Mouse (Mus musculus) myocyte (in vitro differentiated cells): Measurements from ENCODE around the gene Dynll1.

Source experiments
- CEBPB ChIP-seq: IDR thresholded peaks from 2 replicates; pipeline ENCODE4 v1.6.1; 2011; ENCODE audit warnings: mild to moderate bottlenecking, moderate library complexity; ENCODE audit not compliant: poor library complexity, insufficient read depth, severe bottlenecking
- E2F4 ChIP-seq: IDR thresholded peaks from one replicate; pipeline ENCODE4 v1.6.1; 2011; ENCODE audit warnings: mild to moderate bottlenecking, control low read depth, moderate library complexity; ENCODE audit not compliant: insufficient read depth
- MAX ChIP-seq: IDR thresholded peaks from one replicate; pipeline ENCODE4 v1.6.1; 2011; ENCODE audit warnings: low read depth, mild to moderate bottlenecking, control low read depth
- MYOD1 ChIP-seq, 3 experiments: IDR thresholded peaks; one replicate each; pipeline ENCODE4 v1.6.1; 2011; ENCODE audit warnings: control low read depth in 2 of 3, low read depth in 2 of 3, mild to moderate bottlenecking in 2 of 3, moderate library complexity in 1 of 3; ENCODE audit not compliant: insufficient read length in 2 of 3, control insufficient read depth in 1 of 3
- MYOG ChIP-seq, 3 experiments: IDR thresholded peaks; one replicate each; pipeline ENCODE4 v1.6.1; 2011; ENCODE audit warnings: control low read depth in 2 of 3, low read depth in 2 of 3, mild to moderate bottlenecking in 2 of 3; ENCODE audit not compliant: insufficient read length in 2 of 3, control insufficient read depth in 1 of 3, insufficient read depth in 1 of 3
- POLR2A ChIP-seq: IDR thresholded peaks from one replicate; pipeline ENCODE4 v1.6.1; 2011; ENCODE audit warnings: low read depth, mild to moderate bottlenecking, control low read depth, moderate library complexity; ENCODE audit not compliant: insufficient read length
- POLR2AphosphoS2 ChIP-seq: IDR thresholded peaks from one replicate; pipeline ENCODE4 v1.6.1; 2011; ENCODE audit warnings: low read depth, control low read depth; ENCODE audit not compliant: insufficient read length
- REST ChIP-seq: IDR thresholded peaks from one replicate; pipeline ENCODE4 v1.6.1; 2011; ENCODE audit warnings: mild to moderate bottlenecking, control low read depth, moderate library complexity; ENCODE audit not compliant: insufficient read depth, insufficient read length
- SRF ChIP-seq: IDR thresholded peaks from one replicate; pipeline ENCODE4 v1.6.1; 2011; ENCODE audit warnings: low read depth; ENCODE audit not compliant: control insufficient read depth, insufficient read length
- TCF12 ChIP-seq: IDR thresholded peaks from one replicate; pipeline ENCODE4 v1.6.1; 2011; ENCODE audit warnings: mild to moderate bottlenecking, control low read depth; ENCODE audit not compliant: poor library complexity, insufficient read depth, severe bottlenecking
- USF1 ChIP-seq: IDR thresholded peaks from one replicate; pipeline ENCODE4 v1.6.1; 2011; ENCODE audit warnings: low read depth, mild to moderate bottlenecking, control low read depth, moderate library complexity

DNA sequence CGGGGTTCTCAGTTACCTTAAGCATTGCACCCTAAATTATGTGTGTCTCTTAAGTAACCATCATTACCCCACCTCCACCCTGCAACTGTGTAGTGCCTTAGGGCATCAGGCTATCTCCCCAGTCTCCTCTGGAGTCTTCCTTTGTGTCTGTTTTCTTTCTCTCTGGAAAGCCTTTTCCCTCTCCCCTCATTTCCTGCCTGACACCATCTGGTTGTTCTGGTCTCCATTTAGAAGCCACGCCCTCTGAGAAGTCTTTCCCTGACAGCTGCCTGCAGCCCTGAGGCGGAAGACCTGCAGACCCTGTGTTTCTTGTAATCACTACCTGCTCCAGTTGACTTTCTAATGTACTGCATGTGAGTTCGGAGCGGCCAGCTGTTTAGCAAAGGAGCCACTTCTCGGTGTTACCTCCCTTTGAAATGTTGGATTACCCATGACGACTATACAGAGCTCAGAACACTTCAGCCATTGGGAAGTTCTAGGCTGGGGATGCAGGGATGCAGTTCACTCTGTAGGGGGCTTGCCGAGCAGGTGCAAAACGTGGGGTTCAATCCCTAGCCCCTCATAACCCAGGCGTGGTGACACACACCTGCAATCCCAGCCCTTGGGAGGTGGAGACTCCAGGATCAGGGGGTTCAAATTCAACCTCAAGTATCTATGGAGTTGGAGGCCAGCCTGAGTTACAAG is 17.0 kb upstream of the Dynll1 start:
- TF ChIP-seq USF1 (no peak), MAX (no peak), E2F4 (no peak), POLR2A (no peak), MYOD1 (IDR thresholded peaks at IDR 0.05; ENCODE audit: control insufficient read depth in 1 of 3, insufficient read length in 2 of 3, low read depth in 2 of 3) (peak in 1 of 3 experiments; percentile 38), SRF (no peak), TCF12 (no peak), POLR2AphosphoS2 (no peak), MYOG (IDR thresholded peaks at IDR 0.05; ENCODE audit: control insufficient read depth in 1 of 3, insufficient read depth in 1 of 3, insufficient read length in 2 of 3, low read depth in 2 of 3) (peak in 1 of 3 experiments; percentile 36), REST (no peak), CEBPB (no peak)
